Mouse (Mus musculus): ENCODE results near the gene Prdx3. TPM values are rescaled to one million over a fixed set of nuclear protein-coding genes. Genes with fewer than 3 reads are reported as not detected.
A peak's percentile ranks its signal among the peaks of the same experiment; 100 is the strongest.

The Prdx3 gene
- polyA plus RNA-seq, 1 experiment from 2014 or later: 190 TPM

GRCm38 (mm10) chr19:60890391-60891122, 16.2 kb upstream of the Prdx3 start:
- peak overlapping the region; percentile 80 for H3K9ac ChIP-seq (ENCODE audit: low read depth, low read length)
- WGBS: under 1% methylated on average over 38 of the region's 41 CpGs
- no peaks in the 10 kb centered on the region for H3K9me3 ChIP-seq (replicated peaks; ENCODE audit: low read length)
- ATAC-seq (replicated peaks; ENCODE audit: low FRiP score, low read depth) (0 out of 2 replicates have a peak, but pooled peaks have one; percentile 9), DNase-seq (ENCODE audit: low spot score) (peak; percentile 31)
- H3K27ac ChIP-seq: peak overlapping the region; percentile 97
- H3K4me3 ChIP-seq (replicated peaks; ENCODE audit: low read depth, low read length): peak overlapping the region; percentile 78
- no peak for TF ChIP-seq CTCF (IDR thresholded peaks at IDR 0.05; ENCODE audit: low read depth)
- H3K4me1 ChIP-seq (replicated peaks; ENCODE audit: insufficient read depth, low read length): 0 out of 2 replicates have a peak, but pooled peaks cover 4% of the 10 kb centered on the region
- no peaks in the 10 kb centered on the region for H3K27me3 ChIP-seq (ENCODE audit: insufficient read depth, low read length)
- H3K36me3 ChIP-seq (ENCODE audit: insufficient read depth, low read length): no peaks in the 10 kb centered on the region
- peak overlapping the region; percentile 90 for H3K4me2 ChIP-seq (ENCODE audit: low read length)

- Histone ChIP-seq H3K27ac (peak within 1 kb of the TSS; percentile 97), H3K4me1 (replicated peaks; ENCODE audit: insufficient read depth, low read length) (0 out of 2 replicates have a peak, but pooled peaks cover 4% of the 10 kb centered on the region), H3K36me3 (ENCODE audit: insufficient read depth, low read length) (no peaks in the 10 kb centered on the region), H3K9ac (ENCODE audit: low read depth, low read length) (peak within 1 kb of the TSS; percentile 80), H3K4me2 (ENCODE audit: low read length) (peak within 1 kb of the TSS; percentile 90), H3K4me3 (replicated peaks; ENCODE audit: low read depth, low read length) (peak within 1 kb of the TSS; percentile 78), H3K27me3 (ENCODE audit: insufficient read depth, low read length) (no peaks in the 10 kb centered on the region), H3K9me3 (replicated peaks; ENCODE audit: low read length) (no peaks in the 10 kb centered on the region)
- DNase-seq (ENCODE audit: low spot score): peak; percentile 97
- peak; percentile 91 for TF ChIP-seq CTCF (IDR thresholded peaks at IDR 0.05; ENCODE audit: low read depth)
- peak; percentile 96 for ATAC-seq (replicated peaks; ENCODE audit: low FRiP score, low read depth)
- under 1% methylated on average over 55 of the region's 55 CpGs for WGBS
These were observed 15.5 kb upstream of the Prdx3 start, which contains the start of gene Grk5 for GRCm38 (mm10) chr19:60889714-60890315. TSS of gene Grk5 (plus strand) at chr19:60889749.

- 0 out of 2 replicates have a peak, but pooled peaks cover 4% of the 10 kb centered on the region for H3K4me1 ChIP-seq (replicated peaks; ENCODE audit: insufficient read depth, low read length)
- no peaks in the 10 kb centered on the region for H3K9me3 ChIP-seq (replicated peaks; ENCODE audit: low read length)
- no peak for TF ChIP-seq CTCF (IDR thresholded peaks at IDR 0.05; ENCODE audit: low read depth)
- no peaks in the 10 kb centered on the region for H3K27me3 ChIP-seq (ENCODE audit: insufficient read depth, low read length)
- H3K36me3 ChIP-seq (ENCODE audit: insufficient read depth, low read length): no peaks in the 10 kb centered on the region
- peak overlapping the region; percentile 90 for H3K4me2 ChIP-seq (ENCODE audit: low read length)
- peak overlapping the region; percentile 97 for H3K27ac ChIP-seq
- WGBS: 3% methylated on average over 17 of the region's 17 CpGs
- DNase-seq (ENCODE audit: low spot score) (peak; percentile 92), ATAC-seq (replicated peaks; ENCODE audit: low FRiP score, low read depth) (peak; percentile 65)
- peak overlapping the region; percentile 78 for H3K4me3 ChIP-seq (replicated peaks; ENCODE audit: low read depth, low read length)
- peak overlapping the region; percentile 80 for H3K9ac ChIP-seq (ENCODE audit: low read depth, low read length)
These were observed 14.9 kb upstream of the Prdx3 start for GRCm38 (mm10) chr19:60889101-60889713.

GRCm38 (mm10) chr19:60887637-60888036, 13.3 kb upstream of the Prdx3 start:
- 0 out of 2 replicates have a peak, but pooled peaks cover 4% of the 10 kb centered on the region for H3K4me1 ChIP-seq (replicated peaks; ENCODE audit: insufficient read depth, low read length)
- no peak for ATAC-seq (replicated peaks; ENCODE audit: low FRiP score, low read depth)
- H3K4me2 ChIP-seq (ENCODE audit: low read length): no peak overlapping the region
- no peaks in the 10 kb centered on the region for H3K36me3 ChIP-seq (ENCODE audit: insufficient read depth, low read length)
- no peak for DNase-seq (ENCODE audit: low spot score)
- no peak overlapping the region for H3K9ac ChIP-seq (ENCODE audit: low read depth, low read length)
- no peaks in the 10 kb centered on the region for H3K27me3 ChIP-seq (ENCODE audit: insufficient read depth, low read length)
- 85% methylated on average over 2 of the region's 2 CpGs for WGBS
- H3K4me3 ChIP-seq (replicated peaks; ENCODE audit: low read depth, low read length): no peak overlapping the region
- no peak for TF ChIP-seq CTCF (IDR thresholded peaks at IDR 0.05; ENCODE audit: low read depth)
- 0 out of 2 replicates have a peak overlapping the region, but pooled peaks have one; percentile 97 for H3K27ac ChIP-seq
- H3K9me3 ChIP-seq (replicated peaks; ENCODE audit: low read length): no peaks in the 10 kb centered on the region

- H3K4me1 ChIP-seq (replicated peaks; ENCODE audit: insufficient read depth, low read length): no peaks in the 10 kb centered on the region
- peak; percentile 69; the same call in 1 of the 2 replicates for ATAC-seq (replicated peaks; ENCODE audit: low FRiP score, low read depth)
- 8% methylated on average over 3 of the region's 3 CpGs for WGBS
These were observed 8.8 kb upstream of the Prdx3 start for GRCm38 (mm10) chr19:60883129-60883528.

GRCm38 (mm10) chr19:60873501-60873900, 855 bp downstream of the Prdx3 start:
- Histone ChIP-seq H3K4me1 (replicated peaks; ENCODE audit: insufficient read depth, low read length) (peaks cover 4% of the 10 kb centered on the region; the same call in 1 of the 2 replicates), H3K27me3 (ENCODE audit: insufficient read depth, low read length) (no peaks in the 10 kb centered on the region), H3K9ac (ENCODE audit: low read depth, low read length) (peak overlapping the region; percentile 68; the same call in 1 of the 2 replicates), H3K36me3 (ENCODE audit: insufficient read depth, low read length) (0 out of 2 replicates have a peak, but pooled peaks cover 12% of the 10 kb centered on the region), H3K4me3 (replicated peaks; ENCODE audit: low read depth, low read length) (peak overlapping the region; percentile 62), H3K4me2 (ENCODE audit: low read length) (peak overlapping the region; percentile 72), H3K9me3 (replicated peaks; ENCODE audit: low read length) (no peaks in the 10 kb centered on the region), H3K27ac (peak overlapping the region; percentile 91)
- no peak for TF ChIP-seq CTCF (IDR thresholded peaks at IDR 0.05; ENCODE audit: low read depth)
- DNase-seq (ENCODE audit: low spot score) (peak; percentile 61), ATAC-seq (replicated peaks; ENCODE audit: low FRiP score, low read depth) (no peak)
- 2% methylated on average over 4 of the region's 4 CpGs for WGBS

More at GRCm38 (mm10) chr19:60883129-60883528, 8.8 kb upstream of the Prdx3 start:
- Histone ChIP-seq H3K9ac (ENCODE audit: low read depth, low read length) (no peak overlapping the region), H3K27ac (no peak overlapping the region), H3K27me3 (ENCODE audit: insufficient read depth, low read length) (no peaks in the 10 kb centered on the region), H3K36me3 (ENCODE audit: insufficient read depth, low read length) (no peaks in the 10 kb centered on the region), H3K4me3 (replicated peaks; ENCODE audit: low read depth, low read length) (no peak overlapping the region), H3K9me3 (replicated peaks; ENCODE audit: low read length) (no peaks in the 10 kb centered on the region), H3K4me2 (ENCODE audit: low read length) (no peak overlapping the region)
- peak; percentile 81 for TF ChIP-seq CTCF (IDR thresholded peaks at IDR 0.05; ENCODE audit: low read depth)
- DNase-seq (ENCODE audit: low spot score): peak; percentile 82
